Mouse (Mus musculus) kidney, adult 18-20 months (tissue): Measurements from ENCODE around the gene Mcf2l.

Experiments used
- DNase-seq: peaks from one replicate; pipeline ENCODE4 v3.0.0; 2021

Gene Mcf2l

DNA sequence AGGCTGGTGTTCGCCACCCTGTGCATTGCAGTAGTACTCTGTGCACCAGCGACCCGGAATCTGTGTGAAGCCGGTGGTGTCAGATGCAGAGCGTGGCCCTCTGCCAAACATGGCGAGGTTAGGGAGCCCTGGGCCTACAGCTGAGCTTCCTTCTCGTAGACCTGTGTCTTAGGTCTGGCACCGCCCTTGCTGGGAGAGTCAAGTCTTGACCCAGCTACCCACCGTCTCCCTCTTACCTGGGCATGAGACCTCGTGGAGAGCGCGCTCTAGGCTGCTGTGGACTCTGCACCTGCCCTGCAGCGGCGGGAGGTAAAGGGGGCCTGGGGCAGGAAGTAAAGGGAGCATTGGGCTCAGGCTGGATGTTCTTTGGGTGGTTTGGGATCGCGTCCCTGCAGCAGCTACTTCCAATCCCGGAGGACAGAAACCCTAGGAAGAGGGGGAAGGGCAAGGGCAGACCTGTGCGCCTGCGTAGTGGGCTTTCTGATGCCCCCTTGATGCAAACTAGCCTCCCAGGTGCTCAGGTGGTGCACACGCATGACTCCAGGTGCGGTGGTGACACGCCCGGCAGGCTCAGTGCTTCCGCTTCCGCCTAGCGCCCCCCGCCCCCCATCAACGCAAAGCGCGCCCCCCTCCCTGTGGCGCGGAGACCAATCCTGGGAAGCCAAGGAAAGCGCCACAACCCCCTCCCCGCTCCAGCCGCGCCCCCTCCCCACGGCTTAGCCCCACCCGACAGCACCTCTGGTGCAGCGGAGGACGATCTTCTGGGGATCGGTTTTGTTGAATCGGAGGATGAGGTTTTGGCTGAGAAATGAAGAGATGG, 41.8 kb downstream of the Mcf2l start:
- DNase-seq, result no peak

DNA sequence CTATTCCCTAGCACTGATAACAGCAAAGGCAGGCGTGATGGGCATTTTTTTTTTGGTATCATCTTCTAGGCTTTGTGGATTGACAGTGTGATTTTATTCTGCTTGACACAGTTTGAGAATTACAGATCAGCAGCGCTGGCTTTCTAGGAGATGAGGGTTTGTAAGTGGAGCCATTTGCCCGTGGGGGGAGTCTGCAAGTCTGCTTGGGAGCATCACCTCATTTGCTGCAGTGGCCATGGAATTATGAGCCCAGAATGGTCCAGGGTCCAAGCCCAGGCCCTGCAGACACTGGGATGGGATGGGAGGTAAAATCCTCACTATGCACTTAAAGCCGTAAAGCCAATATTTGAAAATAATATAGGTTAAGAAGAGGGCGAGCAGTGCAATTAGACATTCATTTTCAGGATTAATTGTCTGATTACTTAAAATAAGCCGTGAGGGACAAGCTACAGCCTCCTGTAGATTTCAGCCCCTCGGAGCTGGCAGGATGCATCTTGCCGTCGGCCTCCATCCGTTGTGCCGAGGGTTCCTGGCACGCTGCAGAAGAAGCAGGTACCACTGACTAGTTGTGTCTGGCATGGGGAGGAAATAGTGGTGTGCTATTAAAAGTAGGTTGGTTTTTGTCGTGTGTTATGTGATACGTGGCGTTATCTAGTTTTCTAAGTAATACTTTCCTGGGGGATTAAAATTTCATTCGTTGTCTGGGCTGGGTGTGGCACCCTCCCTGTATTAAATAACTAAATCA, 42.7 kb downstream of the Mcf2l start:
- no peak for DNase-seq

GRCm38 (mm10) chr8:12917029-12917428, 43.4 kb downstream of the Mcf2l start:
- no peak for DNase-seq

DNA sequence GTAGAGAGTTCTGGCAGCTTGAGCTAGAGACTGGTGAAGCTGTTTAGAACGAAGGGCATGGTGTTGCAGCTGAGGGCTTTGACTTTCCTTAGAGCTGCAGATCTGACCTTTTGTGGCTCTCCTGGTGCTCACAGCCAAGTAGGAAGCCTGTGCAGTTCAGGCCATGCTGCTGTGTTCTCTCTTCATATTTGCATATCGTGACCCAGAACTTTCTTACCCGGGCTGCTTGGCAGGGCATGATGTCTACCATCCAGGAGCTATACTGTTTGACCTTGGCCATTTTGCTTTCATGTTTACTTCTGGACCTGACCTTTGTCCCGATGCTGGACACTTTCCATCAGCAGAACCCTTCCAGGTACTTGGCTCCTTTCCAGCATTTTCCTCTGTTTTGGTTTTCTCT, 44.2 kb downstream of the Mcf2l start:
- peak; percentile 58 for DNase-seq

DNA sequence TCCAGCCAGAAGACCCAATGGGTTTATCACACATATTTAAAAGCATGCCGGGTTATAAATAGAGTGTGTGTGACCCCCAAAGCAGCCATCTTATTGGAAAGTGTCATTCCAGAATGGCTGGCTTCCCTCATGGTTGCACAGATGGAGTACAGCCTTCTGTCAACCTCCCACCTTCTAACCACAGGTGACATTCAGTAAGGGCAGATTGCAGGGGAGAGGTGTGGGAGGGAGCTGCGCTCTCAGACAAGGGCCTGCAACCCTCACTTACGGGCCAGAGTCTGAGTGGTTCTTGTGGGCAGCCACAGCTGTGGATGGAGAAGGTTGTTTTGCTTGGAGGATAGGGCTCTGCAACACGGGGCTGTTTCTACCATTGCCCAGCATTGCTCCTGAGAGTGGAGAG, 47.0 kb downstream of the Mcf2l start:
- DNase-seq, result no peak

GRCm38 (mm10) chr8:12925051-12925450, 51.4 kb downstream of the Mcf2l start:
- no peak for DNase-seq

- peak; percentile 76 for DNase-seq
Observed at GRCm38 (mm10) chr8:12925941-12926381, 52.4 kb downstream of the Mcf2l start.

GRCm38 (mm10) chr8:12927204-12927983, 53.8 kb downstream of the Mcf2l start:
- peak; percentile 86 for DNase-seq

DNA sequence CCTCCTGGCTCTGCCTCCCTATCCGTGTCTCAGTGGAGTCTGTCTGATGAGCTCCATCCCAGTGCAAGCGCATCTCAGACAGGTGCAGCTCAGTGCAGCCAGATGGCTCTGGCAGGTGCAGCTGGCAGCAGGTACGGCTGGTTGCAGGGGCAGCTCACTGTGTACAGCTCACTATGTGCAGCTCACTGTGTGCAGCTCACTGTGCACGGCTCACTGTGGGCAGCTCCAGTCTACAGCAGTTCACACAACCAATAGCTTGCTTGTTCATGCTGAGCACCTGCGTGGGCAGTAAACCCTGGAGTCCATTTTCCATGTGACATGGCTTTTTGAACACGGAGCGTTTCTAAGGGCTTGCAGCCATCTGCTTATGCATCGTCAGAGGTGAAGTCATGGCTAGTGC, 54.4 kb downstream of the Mcf2l start:
- no peak for DNase-seq

- no peak for DNase-seq
Observed at GRCm38 (mm10) chr8:12928931-12929330, 55.3 kb downstream of the Mcf2l start.

DNA sequence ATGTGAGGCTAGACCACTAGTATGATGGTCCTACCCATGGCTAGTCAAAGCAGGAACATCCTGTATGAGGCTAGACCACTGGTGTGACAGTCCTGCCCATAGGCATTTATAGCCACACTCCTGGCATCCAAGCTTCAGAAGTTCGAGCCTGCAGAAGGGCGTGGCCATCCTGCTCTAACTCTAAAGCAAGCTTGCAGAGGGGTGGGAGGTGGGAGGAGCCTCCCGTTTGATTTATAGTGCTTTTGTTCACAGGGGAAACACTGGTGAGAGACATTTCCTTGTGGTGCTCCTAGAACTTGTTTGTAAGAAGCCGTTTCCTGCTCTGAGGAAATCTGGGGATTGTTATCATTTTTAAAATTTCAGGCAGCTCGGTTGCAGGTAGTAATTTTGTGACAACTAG, 56.7 kb downstream of the Mcf2l start:
- peak; percentile 50 for DNase-seq

- no peak for DNase-seq
Observed at GRCm38 (mm10) chr8:12931426-12931825, 57.8 kb downstream of the Mcf2l start.

- DNase-seq, result no peak
Observed at GRCm38 (mm10) chr8:12932520-12932919, 58.9 kb downstream of the Mcf2l start.

DNA sequence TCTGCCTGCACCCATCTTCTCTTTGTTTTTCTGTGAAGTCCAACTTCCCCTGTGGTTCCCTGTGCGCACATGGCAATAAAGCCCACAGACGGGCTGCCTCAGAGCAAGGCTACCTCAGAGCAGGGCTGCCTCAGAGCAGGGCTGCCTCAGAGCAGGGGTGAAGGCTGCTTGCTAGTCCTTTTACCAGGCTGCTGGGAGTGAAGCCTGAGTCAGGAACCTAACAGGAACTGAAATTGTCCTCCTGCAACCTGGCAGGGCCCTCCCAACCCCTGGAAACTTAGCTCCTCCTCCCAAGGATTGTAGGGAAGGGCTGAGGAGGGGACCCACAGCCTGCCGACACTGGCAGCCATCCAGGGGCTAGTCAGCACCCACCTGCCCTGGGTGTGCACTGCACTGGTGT, 60.2 kb downstream of the Mcf2l start:
- DNase-seq, result no peak

DNA sequence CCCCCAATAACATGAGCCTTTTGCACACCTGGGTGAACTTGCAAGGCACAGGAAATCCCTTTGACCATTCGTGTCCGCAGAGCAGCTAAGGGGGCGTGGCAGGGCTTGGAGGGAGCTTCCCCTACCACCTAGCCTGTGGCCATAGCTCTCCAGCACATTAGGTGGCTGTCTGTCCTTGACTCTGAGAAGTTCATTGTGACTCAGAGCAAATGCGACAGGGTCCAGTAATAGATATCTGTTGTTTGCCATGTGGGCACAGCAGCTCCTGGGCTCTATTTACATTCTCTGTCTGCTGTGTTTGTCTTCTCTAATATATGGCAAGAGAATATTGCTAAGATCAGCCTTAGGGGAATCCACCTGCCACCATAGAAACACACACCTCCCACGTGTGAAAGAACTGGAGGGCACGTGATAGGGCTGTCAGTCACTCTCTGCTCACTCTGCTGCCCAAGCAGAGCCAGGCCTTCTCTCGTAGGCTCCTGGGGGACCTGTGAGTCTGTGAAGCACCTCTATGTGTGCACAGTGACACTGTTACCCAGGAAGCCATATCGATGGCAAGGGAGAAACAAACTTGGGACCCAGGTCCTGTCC, 60.9 kb downstream of the Mcf2l start:
- no peak for DNase-seq

DNA sequence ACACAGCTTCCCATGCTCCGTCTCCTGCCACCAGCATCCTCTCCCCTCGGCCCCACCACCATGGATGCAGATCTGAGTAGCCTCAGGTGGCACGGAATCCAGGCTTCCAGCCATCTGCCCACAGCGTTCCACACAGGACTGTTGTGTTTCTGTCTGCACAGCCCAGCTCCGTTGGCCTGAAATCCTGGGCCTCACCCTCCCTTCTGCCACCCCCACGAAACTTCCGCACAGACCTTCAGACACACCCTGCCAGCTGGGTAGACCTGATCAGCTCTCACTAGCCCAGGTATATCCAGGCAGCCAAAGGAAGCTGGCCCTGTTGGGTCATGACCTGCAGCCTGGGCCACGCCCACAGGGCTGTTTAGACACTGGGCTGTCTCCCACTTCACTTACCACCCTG, 66.9 kb downstream of the Mcf2l start:
- no peak for DNase-seq

DNA sequence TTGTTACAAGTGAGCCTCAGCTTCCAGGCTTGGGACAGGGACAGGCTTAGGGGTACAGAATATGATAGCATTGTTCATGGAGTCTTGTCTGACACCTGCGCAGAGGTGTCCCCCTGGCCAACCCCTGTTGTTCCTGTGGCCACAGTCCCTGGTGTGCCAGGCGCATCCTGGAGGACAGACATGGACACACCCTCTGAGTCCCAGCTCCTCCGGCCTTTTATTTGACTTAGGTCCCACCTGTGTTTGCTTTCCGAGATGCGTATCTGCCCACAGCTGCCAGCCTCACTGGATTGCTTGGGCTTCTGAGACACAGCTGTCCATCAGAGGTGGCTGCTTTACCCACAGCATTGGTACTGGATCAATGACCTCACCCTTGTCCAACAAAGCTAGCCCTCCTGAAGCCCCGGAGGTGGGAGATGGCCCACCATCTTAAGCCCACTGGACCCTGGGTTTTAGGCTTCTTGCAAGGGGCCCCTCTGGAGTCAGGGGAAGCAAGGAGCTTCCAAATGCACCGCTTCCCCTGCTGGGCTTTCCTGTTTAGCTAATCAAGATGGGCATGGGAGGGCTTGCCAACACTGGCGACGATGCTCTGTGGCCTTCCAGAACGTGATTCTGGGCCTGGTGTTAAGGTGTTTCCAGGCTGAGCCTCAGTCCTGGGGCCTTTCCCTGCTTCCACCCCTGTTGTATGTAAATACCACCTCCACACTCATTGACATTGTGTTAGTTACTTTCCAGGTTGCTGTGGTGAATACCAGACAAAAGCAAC, 67.7 kb downstream of the Mcf2l start:
- no peak for DNase-seq

- peak; percentile 31 for DNase-seq
Observed at GRCm38 (mm10) chr8:12947604-12948573, 74.3 kb downstream of the Mcf2l start.

DNA sequence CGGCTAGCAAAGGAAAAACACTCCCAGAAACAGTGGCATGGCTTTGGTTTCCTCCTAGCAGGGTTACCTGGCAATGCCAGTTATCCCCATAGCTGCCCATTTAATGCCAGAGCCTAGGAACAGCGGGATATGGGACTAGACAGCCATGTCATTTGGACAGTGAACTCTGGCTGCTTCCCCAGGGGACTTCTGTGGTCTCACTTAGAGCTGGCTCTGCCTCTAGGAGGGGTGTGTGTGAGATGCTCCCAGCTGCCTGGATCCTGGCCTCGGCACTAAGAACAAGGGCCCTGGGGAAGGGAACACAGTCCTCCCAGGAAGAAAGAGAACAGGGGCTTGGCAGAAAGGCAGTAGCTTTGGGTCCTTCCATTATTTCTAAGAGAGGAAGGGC, 75.0 kb downstream of the Mcf2l start:
- no peak for DNase-seq

DNA sequence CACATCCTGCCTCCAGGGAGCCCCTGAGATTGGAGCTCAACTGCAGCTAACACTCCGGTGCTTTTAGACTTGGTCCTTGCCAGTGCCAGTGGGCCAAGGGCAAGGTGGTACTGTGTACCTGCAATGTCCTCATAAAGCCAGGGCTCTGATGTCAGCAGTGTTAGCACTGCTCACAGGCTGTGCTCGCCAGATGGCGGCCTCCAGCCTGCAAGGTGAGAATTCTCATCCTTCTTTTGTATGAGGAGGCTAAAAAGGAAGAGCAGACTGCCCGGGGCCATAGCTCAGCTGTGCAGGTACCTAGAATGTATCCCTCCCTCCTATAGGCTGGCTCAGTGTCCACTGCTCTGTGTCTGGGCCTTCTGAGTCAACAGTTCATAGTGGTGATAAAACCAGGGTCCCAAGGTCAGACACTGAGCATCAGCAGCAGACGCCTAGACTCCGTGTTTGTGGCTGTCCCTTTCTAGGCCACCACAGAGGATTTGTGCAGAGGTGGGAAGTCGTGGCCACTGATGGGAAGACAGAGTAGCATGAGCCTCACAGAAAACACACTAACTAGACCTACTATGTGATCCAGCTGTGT, 77.5 kb downstream of the Mcf2l start:
- DNase-seq, result no peak

GRCm38 (mm10) chr8:12952699-12953098, 79.1 kb downstream of the Mcf2l start:
- no peak for DNase-seq
